Mouse (Mus musculus): Measurements from ENCODE around the gene Ipmk.

DNA sequence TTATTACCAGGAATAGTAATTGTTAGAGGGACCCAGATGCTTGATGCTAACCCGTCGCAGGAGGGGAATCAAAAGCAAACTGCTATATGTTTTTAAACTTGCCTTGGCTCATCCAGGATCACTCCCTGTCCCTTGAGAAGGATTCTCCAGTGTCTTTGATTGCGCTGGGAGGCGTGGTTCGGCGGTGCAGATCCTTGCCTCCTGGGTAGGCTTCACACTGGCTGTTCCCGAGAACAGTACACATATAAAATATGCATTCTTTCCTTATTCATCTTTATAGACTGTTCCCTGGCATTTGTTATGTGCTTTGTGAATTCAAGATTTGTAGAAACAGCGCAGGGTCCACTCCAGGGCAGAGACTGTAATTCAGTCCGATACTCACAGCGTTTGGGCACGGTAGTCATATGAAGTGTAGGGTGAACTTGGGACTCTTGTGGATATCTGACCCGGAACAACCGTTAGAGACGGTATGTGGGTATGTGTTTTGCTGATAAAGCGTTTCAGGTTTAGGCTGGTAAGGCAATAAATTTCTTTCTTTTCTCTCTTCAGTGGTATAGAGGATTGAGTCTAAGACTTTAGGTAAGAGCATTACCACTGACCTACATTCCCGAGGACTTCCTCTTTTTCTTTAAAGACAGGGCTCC is 1.2 kb downstream of the Ipmk start:
- TF ChIP-seq HCFC1 (IDR thresholded peaks at IDR 0.05; ENCODE audit: borderline replicate concordance, insufficient read depth, low read length) (no peak), ZNF384 (IDR thresholded peaks at IDR 0.05; ENCODE audit: low read depth, low read length) (no peak), CHD2 (IDR thresholded peaks at IDR 0.05; ENCODE audit: low read depth, low read length) (no peak), ZC3H11A (IDR thresholded peaks at IDR 0.05; ENCODE audit: borderline replicate concordance, low read depth, low read length) (no peak)

Measured in ES-E14 (cell line).